Mouse (Mus musculus) left cerebral cortex, adult 2 months (tissue): ENCODE data around the gene Ubald2. TPM values are rescaled to one million over a fixed set of nuclear protein-coding genes. Genes with fewer than 3 reads are reported as not detected.
"Not testable (repeated sequence)": the region's sequence is repeated elsewhere in the genome, so short reads cannot be mapped to it uniquely, and the experiment has no call there.

Experiments
- DNase-seq, 2 experiments: peaks; one replicate each; pipeline ENCODE4 v3.0.0; 2021 to 2022; ENCODE audit warnings: low spot score in 2 of 2, mixed read lengths in 1 of 2; ENCODE audit errors: extremely low spot score in 1 of 2
- H3K27ac ChIP-seq: fragments of 200-600 bp; 2 replicates; pipeline ENCODE4 v1.8.1; 2022
- H3K4me3 ChIP-seq: fragments of 200-600 bp; 2 replicates; pipeline ENCODE4 v1.8.1; 2022
- CTCF ChIP-seq: fragments of 200-600 bp; IDR thresholded peaks from 2 replicates; pipeline ENCODE4 v1.8.1; 2022; ENCODE audit warnings: antibody characterized with exemption, mild to moderate bottlenecking, moderate library complexity
- intact Hi-C: fragments of 180-260 bp; cut with DNase I; formaldehyde crosslinking; loops from one replicate; pipeline ENCODE4 v1.15.1; 2025
- total RNA-seq, 2 experiments: library from RNA; stranded (reverse); gene quantifications; 2 replicates each; pipeline ENCODE4 v1.2.3; 2021

The Ubald2 gene
- total RNA-seq, 2 experiments from 2014 or later = 27.2 to 28.0 TPM

DNA sequence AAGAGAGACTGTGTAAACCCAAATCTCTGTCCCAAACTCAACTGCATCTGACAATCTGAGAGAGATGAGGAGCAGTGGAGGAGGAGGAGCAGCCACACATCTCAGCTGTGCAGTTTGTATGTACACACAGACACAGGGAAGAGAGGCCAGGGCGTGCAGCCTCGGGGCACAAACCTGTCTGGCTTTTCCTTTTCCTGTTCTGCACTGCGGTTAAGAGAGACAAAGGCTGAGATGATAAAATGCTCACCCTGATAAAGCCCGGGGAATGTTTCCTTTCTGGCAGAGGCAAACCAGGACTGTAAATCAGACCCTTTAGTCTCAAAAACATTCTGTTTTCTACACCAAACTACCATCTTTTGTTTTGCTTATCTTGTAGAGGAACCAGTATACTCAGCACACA lies 33.3 kb upstream of the Ubald2 start:
- Histone ChIP-seq H3K27ac (no peak overlapping the region), H3K4me3 (no peak overlapping the region)
- intact Hi-C loops = no loop called here
- TF ChIP-seq CTCF = no peak
- no peak for DNase-seq

DNA sequence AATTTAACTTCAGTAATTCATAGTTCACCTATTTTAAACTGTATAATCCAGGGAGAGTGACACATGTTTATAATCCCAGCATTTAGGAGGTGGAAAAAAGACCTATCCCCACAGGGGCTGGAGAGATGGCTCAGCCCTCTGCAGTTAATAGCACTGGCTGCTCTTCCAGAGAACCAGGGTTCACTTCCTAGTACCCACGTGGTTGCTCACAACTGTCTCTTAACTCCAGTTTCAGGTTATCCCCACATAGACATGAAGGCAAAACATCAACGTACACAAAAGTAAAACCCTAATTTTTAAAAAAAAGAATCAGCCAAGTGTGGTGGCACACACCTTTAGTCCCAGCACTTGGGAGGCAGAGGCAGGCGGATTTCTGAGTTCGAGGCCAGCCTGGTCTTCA lies 28.3 kb upstream of the Ubald2 start:
- Histone ChIP-seq H3K4me3 (no peak overlapping the region), H3K27ac (no peak overlapping the region)
- TF ChIP-seq CTCF = no peak
- intact Hi-C loops = no loop called here
- no peak for DNase-seq

DNA sequence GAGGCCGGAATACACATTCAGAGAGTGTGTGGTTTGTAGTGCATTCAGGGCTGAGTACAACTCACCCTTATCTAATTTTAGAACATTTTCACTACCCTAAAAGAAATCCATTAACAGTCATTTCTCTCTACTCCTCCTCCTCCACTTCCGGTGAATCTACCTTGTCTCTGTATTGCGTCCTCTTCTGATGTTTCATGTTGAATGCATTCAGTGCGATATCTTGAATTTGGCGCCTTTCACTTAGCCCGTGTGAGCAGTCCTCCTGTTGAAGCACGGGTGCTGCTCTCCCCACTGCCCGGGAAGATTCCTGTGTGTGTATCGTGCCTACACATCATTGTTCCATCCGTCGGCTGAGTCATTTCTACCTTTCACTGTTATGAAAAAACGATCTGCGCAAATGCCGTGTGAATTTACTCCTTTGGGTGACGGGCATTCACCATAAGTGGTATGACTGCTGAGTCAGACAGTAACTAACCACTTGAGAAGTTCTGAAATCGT lies 27.6 kb upstream of the Ubald2 start:
- H3K4me3 ChIP-seq = no peak overlapping the region
- TF ChIP-seq CTCF = no peak
- no peak overlapping the region for H3K27ac ChIP-seq
- intact Hi-C loops = no loop called here
- DNase-seq = peak in 1 of 2 experiments; percentile 22

DNA sequence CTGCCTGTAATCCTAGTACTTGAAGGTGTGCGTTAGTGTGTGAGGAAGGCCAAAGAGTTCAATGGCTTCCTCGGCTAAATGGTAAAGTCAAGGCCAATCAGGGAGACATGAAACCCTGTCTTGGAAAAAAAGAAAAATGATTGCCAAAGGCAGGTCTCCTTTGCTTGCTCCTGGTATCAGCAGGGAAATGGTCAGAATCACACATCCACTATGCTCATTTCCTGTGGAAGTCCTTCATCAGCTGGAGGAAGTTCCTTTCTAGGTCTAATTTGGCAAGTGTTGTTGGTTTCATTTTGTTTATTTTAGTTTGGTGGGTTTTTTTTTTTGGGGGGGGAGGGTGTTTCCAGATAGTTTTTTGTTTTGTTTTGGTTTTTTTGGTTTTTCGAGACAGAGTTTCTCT lies 24.9 kb upstream of the Ubald2 start:
- intact Hi-C loops = no loop called here
- no peak for TF ChIP-seq CTCF
- Histone ChIP-seq H3K4me3 (no peak overlapping the region), H3K27ac (no peak overlapping the region)
- DNase-seq = no peak

DNA sequence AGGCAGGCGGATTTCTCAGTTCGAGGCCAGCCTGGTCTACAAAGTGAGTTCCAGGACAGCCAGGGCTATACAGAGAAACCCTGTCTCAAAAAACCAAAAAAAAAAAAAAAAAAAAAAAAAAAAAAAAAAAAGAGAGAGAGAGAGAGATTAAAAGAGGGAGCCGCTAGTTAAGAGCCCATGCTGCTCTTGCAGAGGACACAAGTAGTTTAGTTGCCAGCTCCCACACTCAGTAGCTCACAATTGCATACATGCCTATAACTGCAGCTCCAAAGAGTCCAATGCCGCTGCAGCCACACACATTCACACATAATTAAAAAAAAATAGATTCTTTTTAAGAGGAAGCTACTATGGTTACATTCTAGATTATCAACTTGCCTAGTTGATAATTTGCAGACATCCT lies 23.5 kb upstream of the Ubald2 start:
- H3K27ac ChIP-seq, DNase-seq, intact Hi-C loops, H3K4me3 ChIP-seq: not testable (repeated sequence)

DNA sequence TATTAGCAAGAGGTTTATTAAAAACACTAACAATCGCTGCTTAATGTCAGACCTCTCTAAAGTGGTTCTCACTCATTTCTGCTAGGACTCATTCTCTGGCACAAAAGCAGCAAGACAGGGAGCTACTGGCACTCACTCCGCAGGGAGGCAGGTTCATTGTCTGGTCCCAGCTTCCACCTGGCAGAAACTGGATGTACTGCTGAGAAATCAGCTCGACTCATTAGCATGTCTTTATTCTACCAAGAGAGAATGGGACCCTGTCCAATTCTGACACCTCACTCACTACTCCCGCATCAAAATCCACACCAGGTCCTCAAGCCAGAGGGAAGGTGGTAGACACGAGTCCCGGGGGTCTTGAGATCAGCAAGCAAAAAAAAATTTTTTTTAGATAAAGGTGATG lies 22.3 kb upstream of the Ubald2 start:
- DNase-seq = no peak
- no peak for TF ChIP-seq CTCF
- intact Hi-C loops = no loop called here
- H3K27ac ChIP-seq = no peak overlapping the region
- H3K4me3 ChIP-seq = peak overlapping the region; percentile 53

DNA sequence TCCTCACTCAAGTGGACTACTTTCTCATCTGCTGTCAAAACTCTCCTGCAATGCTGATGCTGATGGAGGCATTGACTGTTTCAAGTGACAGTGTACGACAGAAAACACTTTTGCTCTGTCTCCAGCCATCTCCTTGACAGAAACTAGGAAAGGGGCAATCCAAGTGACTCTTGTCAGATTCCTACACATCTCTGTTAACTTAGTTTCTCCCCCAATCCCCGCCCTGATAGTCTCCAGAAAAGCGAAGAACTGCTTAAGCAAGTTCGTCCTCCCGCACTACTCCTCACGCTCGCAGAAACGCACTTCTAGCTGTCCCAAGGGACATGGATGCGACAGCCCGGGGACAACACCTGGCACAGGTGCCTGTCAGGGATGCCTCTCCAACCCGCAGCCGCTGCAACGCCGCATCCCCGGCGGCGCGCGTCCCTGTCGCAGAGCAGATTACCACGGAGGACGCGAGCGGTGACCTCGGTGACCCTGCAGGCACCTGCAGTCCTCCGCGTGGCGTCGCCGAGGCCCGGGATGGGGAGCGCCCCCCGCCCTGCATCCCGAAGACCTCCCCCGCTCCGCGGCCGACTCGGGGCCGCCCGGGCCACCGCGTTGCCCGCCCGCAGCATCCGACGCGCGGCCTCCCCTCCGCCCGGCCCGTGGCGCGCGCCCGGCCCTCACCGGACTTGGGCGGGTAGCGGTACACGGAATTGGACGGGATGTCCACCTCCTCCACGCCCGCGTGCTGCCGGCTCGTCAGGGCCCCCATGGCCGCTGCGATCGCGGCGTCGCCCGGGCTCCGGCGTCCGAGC lies 21.7 kb upstream of the Ubald2 start:
- intact Hi-C loops = no loop called here

DNA sequence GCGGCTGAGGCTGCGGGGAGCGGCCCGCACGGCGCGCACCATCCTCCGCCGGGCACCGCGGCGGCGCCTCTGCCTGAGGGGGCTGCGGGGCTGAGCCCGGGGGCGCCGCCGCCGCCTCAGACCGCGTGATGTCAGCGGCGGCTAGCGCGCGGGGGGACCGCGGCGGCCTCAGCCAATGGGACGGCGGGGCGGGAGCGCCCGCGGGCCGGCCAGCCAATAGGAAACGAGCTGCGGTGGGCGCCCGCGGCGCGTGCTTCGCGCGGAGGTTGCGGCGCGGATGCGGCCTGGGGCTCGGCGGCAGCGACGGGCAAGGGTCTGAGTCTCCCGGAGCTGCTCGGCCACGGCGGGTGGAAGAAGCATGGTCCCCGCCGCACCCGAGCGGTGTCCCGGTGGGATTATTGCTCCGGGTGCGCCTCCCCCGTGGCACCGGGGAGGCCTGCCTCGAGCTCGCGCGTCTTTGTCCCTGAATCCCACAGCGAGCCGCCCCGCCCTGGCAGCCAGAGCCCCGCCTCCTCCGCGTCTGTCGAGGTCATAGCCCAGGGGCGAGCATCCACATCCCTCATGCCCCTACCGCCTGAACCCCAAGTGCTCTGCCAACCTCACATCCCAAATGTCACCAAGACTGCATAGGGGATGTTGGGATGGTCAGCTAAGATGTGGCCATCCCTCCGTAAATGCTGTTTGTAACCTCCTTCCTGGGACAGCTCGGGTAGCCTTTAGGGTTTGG lies 20.8 kb upstream of the Ubald2 start, which contains the start of gene Rnf157:
Gene Rnf157 (minus strand): TSS at position 129 of the 727 bp plus-strand sequence.
- no peak for TF ChIP-seq CTCF
- H3K4me3 ChIP-seq = peak within 1 kb of the TSS; percentile 53
- DNase-seq = peak; percentile 93
- H3K27ac ChIP-seq = peak within 1 kb of the TSS; percentile 98
- intact Hi-C loops = loop anchor here (1.0 kb wide), 1 partner anchor 19 kb away; no protein-coding TSS in a partner anchor

More for the DNA sequence above, 21.7 kb upstream of the Ubald2 start:
- TF ChIP-seq CTCF = no peak
- Histone ChIP-seq H3K27ac (peak overlapping the region; percentile 57), H3K4me3 (peak overlapping the region; percentile 53)
- DNase-seq = peak; percentile 21 to 31

DNA sequence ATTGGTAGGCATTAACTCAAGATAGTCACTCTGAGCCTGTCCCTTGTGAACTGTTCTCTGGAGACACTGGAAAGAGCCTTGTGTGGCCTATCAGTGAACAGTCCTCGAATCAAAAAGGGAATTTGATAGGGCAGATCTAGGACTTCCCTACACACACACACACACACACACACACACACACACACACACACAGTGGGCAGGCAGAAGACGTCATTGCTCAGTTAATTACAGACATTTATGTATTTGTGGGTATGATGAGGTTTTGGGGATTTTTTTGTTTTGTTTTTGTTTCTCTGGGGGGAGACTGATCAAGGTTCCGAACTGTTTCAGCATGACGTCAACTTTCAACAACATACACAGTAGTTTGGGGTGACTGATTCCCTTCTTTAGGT lies 20.3 kb upstream of the Ubald2 start:
- no peak for DNase-seq
- Histone ChIP-seq H3K27ac (peak overlapping the region; percentile 98), H3K4me3 (peak overlapping the region; percentile 53)
- TF ChIP-seq CTCF = no peak
- intact Hi-C loops = loop anchor here (1.0 kb wide), 1 partner anchor 19 kb away; no protein-coding TSS in a partner anchor

DNA sequence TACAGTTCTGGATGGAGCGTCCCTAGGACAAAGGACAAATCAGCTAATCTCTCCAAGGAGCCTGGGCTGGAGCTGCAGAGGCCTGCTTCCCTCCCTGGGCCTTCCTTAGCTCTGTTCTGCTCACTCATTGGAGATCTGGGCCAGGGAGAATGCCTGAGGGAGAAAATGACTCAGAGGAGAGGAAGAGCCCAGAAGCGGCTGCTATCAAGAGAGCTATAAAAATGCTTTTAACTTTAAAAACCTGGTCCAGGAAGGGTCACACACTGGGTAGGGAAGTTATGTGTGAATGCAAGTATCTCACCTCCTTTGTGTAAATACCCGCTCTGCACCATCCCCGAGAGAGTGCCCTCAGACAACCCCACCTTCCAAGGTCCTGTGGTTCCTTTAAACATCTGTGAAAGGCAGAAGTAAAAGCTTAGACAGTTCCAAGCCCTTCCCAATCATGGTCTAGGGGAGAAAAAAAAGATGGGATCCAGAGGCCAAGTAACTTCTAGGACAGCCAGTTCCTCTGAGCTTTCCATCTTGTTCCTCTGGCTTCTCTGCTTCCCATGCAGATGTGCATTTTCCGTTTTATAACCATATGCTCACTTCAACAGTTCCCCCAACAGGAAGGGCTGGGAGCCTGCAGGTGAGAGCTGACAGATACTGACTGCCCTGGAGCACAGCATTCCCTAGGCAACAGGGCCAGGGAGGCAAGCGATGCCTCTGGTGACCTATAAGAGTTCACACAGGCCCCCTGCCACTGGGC lies 17.5 kb upstream of the Ubald2 start:
- no peak for TF ChIP-seq CTCF
- DNase-seq = no peak
- intact Hi-C loops = no loop called here
- no peak overlapping the region for H3K27ac ChIP-seq
- H3K4me3 ChIP-seq = no peak overlapping the region

DNA sequence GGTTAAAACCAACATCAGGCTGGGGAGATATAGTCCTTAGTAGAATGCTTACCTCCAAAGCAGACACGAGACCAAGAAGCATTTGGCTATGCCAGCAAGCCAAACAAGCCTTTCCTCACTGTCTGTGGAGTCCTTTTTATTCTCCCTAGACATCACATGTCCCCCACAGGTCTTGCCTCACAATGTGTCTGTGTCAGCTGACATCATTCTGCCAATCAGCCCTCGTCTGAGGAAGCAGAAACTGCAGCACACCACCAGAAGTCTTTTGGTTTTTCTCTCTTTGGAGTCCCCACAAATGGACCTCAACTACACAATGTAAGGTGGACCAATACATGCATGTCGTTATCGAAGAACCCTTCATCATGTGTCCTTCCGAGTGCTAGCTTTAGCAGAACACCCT lies 16.8 kb upstream of the Ubald2 start:
- DNase-seq = no peak
- Histone ChIP-seq H3K4me3 (no peak overlapping the region), H3K27ac (no peak overlapping the region)
- TF ChIP-seq CTCF = no peak
- intact Hi-C loops = no loop called here
